Mouse (Mus musculus): Measurements from ENCODE around the gene Cyp4x1. TPM values are rescaled to one million over a fixed set of nuclear protein-coding genes. Genes with fewer than 3 reads are reported as not detected.
A peak's percentile ranks its signal among the peaks of the same experiment; 100 is the strongest.
"Not testable (repeated sequence)": the region's sequence is repeated elsewhere in the genome, so short reads cannot be mapped to it uniquely, and the experiment has no call there.

Gene Cyp4x1
- total RNA-seq (2021), result 10 to 100 TPM; 15.1 to 16.1 TPM
- long read RNA-seq, experiment 1, full-length matches to known transcripts, result 6 of 11 reads
- long read RNA-seq, experiment 1, partial matches to known transcripts, result 1 of 11 reads
- long read RNA-seq, experiment 1, other reads (novel, unspliced or antisense), result 4 of 11 reads
- long read RNA-seq, experiment 2, full-length matches to known transcripts, result 5 of 8 reads
- long read RNA-seq, experiment 2, partial matches to known transcripts, result 2 of 8 reads
- long read RNA-seq, experiment 2, other reads (novel, unspliced or antisense), result 1 of 8 reads

DNA sequence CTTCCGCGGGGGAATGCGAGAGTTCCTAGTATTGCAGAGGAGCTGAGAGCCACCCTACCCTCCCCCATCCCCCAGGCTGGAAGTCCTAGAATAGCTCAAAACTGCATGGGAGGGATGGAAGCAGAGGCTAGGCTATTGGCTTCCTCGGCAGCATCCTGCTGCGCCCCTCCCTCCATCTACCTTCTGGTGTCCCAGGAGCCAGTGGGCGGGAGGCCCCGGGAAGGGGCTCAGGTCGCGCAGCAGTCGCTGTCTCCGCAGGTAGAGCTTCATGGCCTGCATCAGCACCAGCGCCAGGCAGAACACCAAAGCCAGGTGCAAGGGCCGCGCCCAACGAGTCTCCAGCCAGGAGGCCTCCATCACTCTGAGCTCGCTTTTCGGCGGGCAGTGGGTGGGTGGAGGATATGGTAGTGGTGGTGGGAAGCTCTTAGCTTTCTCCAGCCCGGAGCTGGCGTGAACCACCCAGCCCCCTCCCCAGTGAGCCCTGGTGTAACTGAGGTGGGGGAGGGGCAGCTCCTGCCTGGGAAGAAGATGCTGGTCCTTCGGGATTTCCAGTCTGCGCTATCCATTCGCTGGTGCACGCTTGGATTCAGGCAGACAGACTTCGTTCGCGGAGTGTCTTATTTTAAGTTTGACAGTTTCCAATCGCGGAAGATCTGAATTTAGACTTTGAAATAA lies at the start of gene Cyp4x1:
Cyp4x1 (minus strand) TSS at position 661 of the 675 bp plus-strand sequence.
- DNase-seq (ENCODE audit: low spot score in 2 of 2), result peak; percentile 79 to 88
- intact Hi-C loops (cut with DNase I), result no loop called here

GRCm38 (mm10) chr4:115176201-115176600 lies 42.1 kb upstream of the Cyp4x1 start:
- DNase-seq (ENCODE audit: low spot score in 2 of 2); intact Hi-C loops (cut with DNase I): not testable (repeated sequence)

- intact Hi-C loops (cut with DNase I), result no loop called here
- DNase-seq (ENCODE audit: low spot score in 2 of 2), result no peak
These were observed 40.7 kb upstream of the Cyp4x1 start for GRCm38 (mm10) chr4:115174694-115175353.

GRCm38 (mm10) chr4:115158963-115159362 lies 24.9 kb upstream of the Cyp4x1 start:
- intact Hi-C loops (cut with DNase I); DNase-seq (ENCODE audit: low spot score in 2 of 2): not testable (repeated sequence)

- no peak for DNase-seq (ENCODE audit: low spot score in 2 of 2)
- intact Hi-C loops (cut with DNase I), result no loop called here
These were observed 20.6 kb upstream of the Cyp4x1 start for GRCm38 (mm10) chr4:115154723-115155122.

DNA sequence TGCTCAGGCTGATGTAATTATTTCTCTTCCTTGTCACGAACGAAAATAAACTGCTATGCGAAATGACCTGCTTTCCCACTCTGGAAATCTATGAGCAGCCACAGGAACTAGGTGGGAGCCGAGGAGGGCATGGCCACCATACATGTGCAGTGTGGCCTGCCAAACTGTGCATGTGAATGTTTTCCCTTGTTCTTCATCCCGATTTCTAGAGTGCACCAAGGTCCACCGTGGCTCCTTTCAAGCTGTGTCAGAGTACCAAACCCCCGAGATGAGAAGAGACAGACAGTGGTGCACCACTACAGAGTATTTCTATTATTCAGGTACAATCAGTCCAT lies 182 bp upstream of the Cyp4x1 start:
- DNase-seq (ENCODE audit: low spot score in 2 of 2), result peak in 1 of 2 experiments; percentile 32

GRCm38 (mm10) chr4:115133085-115133484 lies 996 bp downstream of the Cyp4x1 start:
- intact Hi-C loops (cut with DNase I), result no loop called here
- peak in 1 of 2 experiments; percentile 32 for DNase-seq (ENCODE audit: low spot score in 2 of 2)

More for the DNA sequence above, 182 bp upstream of the Cyp4x1 start:
- intact Hi-C loops (cut with DNase I), result no loop called here

DNA sequence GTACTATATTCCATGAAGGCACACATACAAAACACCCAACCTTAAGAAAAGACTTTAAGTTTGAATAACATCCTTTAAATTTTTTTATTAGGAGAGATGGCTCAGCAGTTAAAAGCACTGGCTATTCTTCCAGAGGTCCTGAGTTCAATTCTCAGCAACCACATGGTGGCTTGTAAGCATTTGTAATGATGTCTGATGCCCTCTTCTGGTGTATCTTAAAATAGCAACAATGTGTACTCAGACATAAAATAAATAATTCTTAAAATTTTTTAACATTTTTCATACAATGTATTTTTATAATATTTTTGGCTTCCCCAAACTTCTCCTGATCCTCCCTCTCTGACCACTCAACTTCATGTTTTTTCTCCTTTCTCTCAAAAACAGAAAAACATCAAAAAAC lies 9.4 kb downstream of the Cyp4x1 start:
- intact Hi-C loops (cut with DNase I), result no loop called here
- no peak for DNase-seq (ENCODE audit: low spot score in 2 of 2)

- DNase-seq (ENCODE audit: low spot score in 2 of 2), result no peak
- intact Hi-C loops (cut with DNase I), result no loop called here
These were observed 10.6 kb downstream of the Cyp4x1 start for GRCm38 (mm10) chr4:115123507-115123906.

GRCm38 (mm10) chr4:115121608-115122007 lies 12.5 kb downstream of the Cyp4x1 start:
- no peak for DNase-seq (ENCODE audit: low spot score in 2 of 2)
- intact Hi-C loops (cut with DNase I), result no loop called here

DNA sequence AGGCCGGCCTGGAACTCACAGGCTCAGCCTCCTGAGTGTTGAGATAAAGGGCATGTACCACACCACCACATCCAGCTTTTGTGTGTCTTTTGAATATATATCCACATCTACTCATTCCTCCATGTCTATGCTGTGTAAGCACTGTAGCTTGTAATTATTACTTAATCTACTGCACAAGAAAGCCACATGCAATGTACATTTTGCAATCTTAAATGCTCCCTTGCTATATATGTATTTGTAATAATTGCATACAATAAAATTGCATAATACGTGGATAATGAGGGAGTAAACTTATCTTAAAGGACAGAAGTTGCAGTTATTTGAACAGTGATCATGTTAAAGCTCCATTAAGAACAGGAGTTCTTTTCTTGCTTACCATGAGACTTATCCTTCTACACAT lies 12.9 kb downstream of the Cyp4x1 start:
- DNase-seq (ENCODE audit: low spot score in 2 of 2), result no peak
- intact Hi-C loops (cut with DNase I), result no loop called here

DNA sequence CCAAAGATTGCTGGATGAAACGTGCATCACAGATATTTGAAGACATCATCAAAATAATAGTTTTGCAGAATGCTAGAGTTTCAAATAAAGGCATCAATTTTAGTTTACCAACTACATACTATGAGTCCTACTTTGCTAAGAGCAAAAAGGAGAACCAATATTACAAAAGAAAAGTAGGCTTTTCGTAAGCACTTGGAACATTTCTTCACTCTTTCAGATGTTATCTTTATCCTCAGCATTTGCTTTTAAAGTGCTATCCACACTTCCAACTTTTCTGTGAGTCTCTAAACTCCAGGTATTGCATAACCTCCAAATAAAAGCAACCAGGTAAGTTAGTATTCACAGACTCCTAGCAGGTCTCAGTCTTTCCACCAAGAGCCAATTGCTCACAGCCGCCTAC lies 14.4 kb downstream of the Cyp4x1 start:
- DNase-seq (ENCODE audit: low spot score in 2 of 2), result no peak
- intact Hi-C loops (cut with DNase I), result no loop called here

- no peak for DNase-seq (ENCODE audit: low spot score in 2 of 2)
- intact Hi-C loops (cut with DNase I), result no loop called here
These were observed 20.8 kb downstream of the Cyp4x1 start for GRCm38 (mm10) chr4:115113266-115113665.

GRCm38 (mm10) chr4:115111167-115111566 lies 22.9 kb downstream of the Cyp4x1 start:
- no peak for DNase-seq (ENCODE audit: low spot score in 2 of 2)
- intact Hi-C loops (cut with DNase I), result no loop called here

DNA sequence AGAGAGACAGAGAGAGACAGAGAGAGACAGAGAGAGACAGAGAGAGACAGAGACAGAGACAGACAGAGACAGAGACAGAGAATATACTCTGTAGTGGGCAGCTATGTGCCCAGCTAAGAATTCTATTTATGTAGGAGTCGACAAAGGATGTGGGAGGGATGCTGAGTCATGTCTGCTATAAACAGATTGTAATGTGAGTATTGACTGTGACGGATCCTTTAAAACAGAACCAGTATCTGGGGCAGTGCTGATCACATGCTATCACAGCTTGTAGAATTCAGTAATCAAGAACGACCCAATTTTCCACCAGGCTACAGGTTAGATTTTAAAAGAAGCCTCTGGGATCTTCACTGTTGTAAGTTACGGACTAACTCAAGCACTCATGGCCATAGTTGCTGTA lies 30.6 kb downstream of the Cyp4x1 start:
- DNase-seq (ENCODE audit: low spot score in 2 of 2), result peak; percentile 19 to 54
- intact Hi-C loops (cut with DNase I), result no loop called here

- intact Hi-C loops (cut with DNase I), result loop anchor here (2.0 kb wide), 1 partner anchor 607 kb away; no protein-coding TSS in a partner anchor
- peak; percentile 87 to 89 for DNase-seq (ENCODE audit: low spot score in 2 of 2)
These were observed 32.4 kb downstream of the Cyp4x1 start for GRCm38 (mm10) chr4:115101682-115102081.

GRCm38 (mm10) chr4:115097146-115097496 lies 37.0 kb downstream of the Cyp4x1 start:
- peak; percentile 23 to 27 for DNase-seq (ENCODE audit: low spot score in 2 of 2)
- intact Hi-C loops (cut with DNase I), result loop anchor here (5.0 kb wide), 1 partner anchor 60 kb away; no protein-coding TSS in a partner anchor

DNA sequence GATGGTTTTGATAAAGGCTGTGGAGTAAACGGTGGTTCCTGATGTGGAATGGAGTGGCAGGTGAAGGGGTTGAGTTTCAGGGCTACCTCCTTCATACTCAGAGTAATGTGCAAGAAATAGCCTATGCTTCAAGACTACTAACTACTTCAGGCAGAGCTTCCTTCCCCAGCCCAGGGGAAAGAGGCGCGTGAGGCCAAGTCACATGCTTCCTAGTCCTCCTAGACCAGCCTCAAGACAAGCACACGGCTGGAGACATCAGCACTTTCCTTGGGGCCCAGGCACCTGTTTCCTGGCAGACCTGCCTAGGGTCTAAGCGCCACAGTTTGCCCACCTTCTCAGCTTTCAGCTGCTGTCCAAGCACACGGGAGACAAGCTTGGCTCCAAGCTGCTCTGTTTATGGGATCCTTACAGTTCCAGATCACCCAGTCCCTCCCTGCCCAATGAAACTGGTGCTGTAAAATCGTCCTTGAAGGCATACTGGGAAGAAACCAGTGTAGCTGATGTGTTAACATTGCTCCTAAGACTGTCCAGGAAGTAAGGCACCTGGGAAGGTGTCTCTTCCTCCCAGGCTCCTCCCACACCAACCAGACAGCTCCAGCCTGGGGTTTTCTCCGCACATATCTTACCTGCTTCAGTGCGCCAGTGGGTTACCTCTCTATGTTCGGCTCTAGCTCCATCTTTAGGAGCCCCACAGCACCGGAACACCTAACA lies 37.5 kb downstream of the Cyp4x1 start:
- intact Hi-C loops (cut with DNase I), result loop anchor here (5.0 kb wide), 1 partner anchor 59 kb away; no protein-coding TSS in a partner anchor
- DNase-seq (ENCODE audit: low spot score in 2 of 2), result no peak

DNA sequence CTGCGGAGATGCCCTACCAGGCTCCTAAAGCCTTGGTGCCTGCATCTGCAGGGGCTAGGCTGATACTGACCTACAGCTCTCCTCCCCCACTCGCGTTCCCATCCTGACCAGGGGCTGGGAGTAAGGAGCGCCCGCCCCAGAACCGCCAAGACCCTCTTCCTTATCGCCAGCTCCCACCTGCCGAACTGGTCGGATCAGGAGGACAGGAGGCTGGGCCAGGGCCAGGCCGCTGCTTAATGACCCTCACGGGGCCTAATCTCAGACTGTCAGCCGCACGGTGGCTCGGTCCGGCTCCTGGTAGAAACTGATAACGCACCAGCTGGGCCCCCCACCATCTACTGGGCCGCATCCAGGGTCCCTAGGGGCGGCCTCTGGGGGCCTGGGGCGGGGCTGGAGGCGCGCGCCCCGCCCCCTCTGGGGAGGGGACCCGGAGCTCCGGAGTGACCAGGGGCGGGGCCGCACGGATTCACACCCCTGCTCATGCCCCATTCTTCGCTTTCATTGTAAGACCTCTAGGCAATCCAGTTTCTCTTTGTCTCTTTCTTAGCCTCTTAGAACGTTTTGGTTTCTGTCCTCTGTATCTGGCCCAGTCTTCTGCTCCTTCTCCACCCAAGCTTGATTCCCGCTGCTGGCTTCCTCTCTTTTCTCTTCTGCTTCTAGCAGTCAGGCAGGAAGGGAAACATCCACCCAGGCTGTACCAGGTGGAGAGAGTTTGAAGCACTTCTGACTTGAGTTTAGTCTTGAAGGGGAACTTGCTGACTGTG lies 38.2 kb downstream of the Cyp4x1 start:
- intact Hi-C loops (cut with DNase I), result loop anchor here (5.0 kb wide), 1 partner anchor 59 kb away; no protein-coding TSS in a partner anchor
- DNase-seq (ENCODE audit: low spot score in 2 of 2), result no peak

Data from left cerebral cortex, postnatal 14 days (tissue).